Comparison of ENCODE assay signal across 7 mouse cellular contexts in genomic region chr1:159135301-159135700, GRCm38 (mm10).
A peak's percentile ranks its signal among the peaks of the same experiment; 100 is the strongest.
DNase-seq lines count a peak whose midpoint lies in the region; ATAC-seq lines count a peak whose summit lies in the region.

No protein-coding gene starts in this region.

- DNase-seq in adrenal gland, adult 2 months, result peak; percentile 63
- peak; percentile 82 for DNase-seq in gastrocnemius, postnatal 10 days
- peak; percentile 82 for DNase-seq in hindlimb bud, embryonic 11.5 days (ENCODE audit: extremely low spot score, low read depth, low spot score)
- DNase-seq in left cerebral cortex, adult 9 months (ENCODE audit: low spot score in 2 of 2), result peak; percentile 13 to 84
- peak; percentile 16 to 65 for DNase-seq in spleen, postnatal 10 days (ENCODE audit: low spot score in 2 of 2)

- WGBS in midbrain, embryonic 12.5 days, result 9% methylated on average over 10 of the region's 10 CpGs

- no peak overlapping the region for H3K27ac ChIP-seq in midbrain, embryonic 12.5 days (replicated peaks)

- no peak overlapping the region for H3K9ac ChIP-seq in midbrain, embryonic 12.5 days (replicated peaks)

- peak overlapping the region; percentile 28; the same call in 1 of the 2 replicates for H3K4me2 ChIP-seq in midbrain, embryonic 12.5 days (replicated peaks)

- no peaks in the 10 kb centered on the region for H3K4me1 ChIP-seq in midbrain, embryonic 12.5 days

- H3K9me3 ChIP-seq in midbrain, embryonic 12.5 days, result no peaks in the 10 kb centered on the region

- no peaks in the 10 kb centered on the region for H3K36me3 ChIP-seq in midbrain, embryonic 12.5 days

- peak; percentile 88 for ATAC-seq in common myeloid progenitor, adult 5-6 weeks (replicated peaks; ENCODE audit: low read depth, poor library complexity, severe bottlenecking)
- ATAC-seq in midbrain, embryonic 12.5 days (ENCODE audit: low FRiP score, low read depth), result peak; percentile 75

- H3K4me3 ChIP-seq in midbrain, embryonic 12.5 days, result no peak overlapping the region

- no peaks in the 10 kb centered on the region for H3K27me3 ChIP-seq in midbrain, embryonic 12.5 days
